Mouse (Mus musculus): ENCODE data around the gene Tdg.

DNA sequence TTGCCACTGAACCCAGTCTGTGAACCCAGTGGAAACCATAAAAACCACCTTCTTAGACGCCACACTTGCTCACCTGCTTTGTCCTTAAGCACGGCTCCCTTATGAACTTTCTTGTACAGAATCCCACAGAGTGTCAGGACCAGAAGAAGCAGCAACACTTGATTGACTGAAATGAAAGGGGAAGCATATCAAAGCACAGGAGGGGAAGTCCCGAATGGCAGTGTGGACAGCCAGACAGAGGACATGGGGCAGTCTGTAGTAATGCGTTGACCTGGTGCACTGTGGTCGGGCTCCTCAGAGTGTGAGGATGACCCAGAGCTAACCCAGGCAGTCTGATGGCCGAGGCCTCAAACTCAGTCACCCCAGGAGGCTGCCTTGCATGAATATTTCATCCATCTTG is 40.6 kb downstream of the Tdg start:
- no peak for TF ChIP-seq RAD21 (IDR thresholded peaks at IDR 0.05; ENCODE audit: low read depth, low read length)
- TF ChIP-seq TAL1 (IDR thresholded peaks at IDR 0.05; ENCODE audit: low read length), result no peak
- no peak for TF ChIP-seq ZMIZ1 (IDR thresholded peaks at IDR 0.05; ENCODE audit: low read depth, low read length)
- TF ChIP-seq MAX (IDR thresholded peaks at IDR 0.05; ENCODE audit: low read length), result no peak
- no peak for TF ChIP-seq NELFE (IDR thresholded peaks at IDR 0.05; ENCODE audit: low read depth, low read length)
- TF ChIP-seq TCF12 (IDR thresholded peaks at IDR 0.05; ENCODE audit: low read depth, low read length), result no peak
- TF ChIP-seq POLR2A (IDR thresholded peaks at IDR 0.05; ENCODE audit: control insufficient read depth in 1 of 2, insufficient read depth in 1 of 2, low read depth in 1 of 2, low read length in 2 of 2, poor library complexity in 1 of 2), result no peak
